Mouse (Mus musculus) heart, postnatal 0 days (tissue): ENCODE measurements around the gene Afg1l. TPM values are rescaled to one million over a fixed set of nuclear protein-coding genes. Genes with fewer than 3 reads are reported as not detected.

Experiments used
- ATAC-seq: fragments of 200-750 bp; cut with Nextera tagmentation; 2 replicates; pipeline ENCODE4 v1.8.0; 2017; ENCODE audit warnings: low read depth, moderate number of reproducible peaks, moderate library complexity; ENCODE audit not compliant: insufficient read depth
- DNase-seq: peaks from one replicate; pipeline ENCODE4 v3.0.0-alpha.2; 2016; ENCODE audit warnings: low spot score
- H3K27ac ChIP-seq: fragments of 300-500 bp; sonication (generic); 2 replicates; pipeline ENCODE4 v1.5.1; 2014; ENCODE audit warnings: low read depth, mild to moderate bottlenecking
- H3K27me3 ChIP-seq: fragments of 300-500 bp; sonication (generic); 2 replicates; pipeline ENCODE4 v1.6.1; 2014; ENCODE audit warnings: low read length, mixed read lengths; ENCODE audit not compliant: control insufficient read depth, insufficient read depth
- H3K36me3 ChIP-seq: fragments of 300-500 bp; sonication (generic); replicated peaks from 2 replicates; pipeline ENCODE4 v1.6.1; 2014; ENCODE audit warnings: low read length, mixed read lengths; ENCODE audit not compliant: control insufficient read depth, insufficient read depth
- H3K4me1 ChIP-seq: fragments of 300-500 bp; sonication (generic); 2 replicates; pipeline ENCODE4 v1.6.1; 2014; ENCODE audit warnings: antibody characterized with exemption; ENCODE audit not compliant: control insufficient read depth, insufficient read depth
- H3K4me2 ChIP-seq: fragments of 300-500 bp; sonication (generic); 2 replicates; pipeline ENCODE4 v1.6.1; 2014; ENCODE audit warnings: low read depth, mild to moderate bottlenecking, low read length, moderate library complexity
- H3K4me3 ChIP-seq: fragments of 300-500 bp; sonication (generic); 2 replicates; pipeline ENCODE4 v1.5.1; 2014; ENCODE audit warnings: low read depth, low read length
- H3K9ac ChIP-seq: fragments of 300-500 bp; sonication (generic); replicated peaks from 2 replicates; pipeline ENCODE4 v1.6.1; 2014; ENCODE audit warnings: low read depth, low read length, mixed read lengths
- H3K9me3 ChIP-seq: fragments of 300-500 bp; sonication (generic); replicated peaks from 2 replicates; pipeline ENCODE4 v1.6.1; 2016; ENCODE audit warnings: low read length; ENCODE audit not compliant: control insufficient read depth
- CTCF ChIP-seq: IDR thresholded peaks from 2 replicates; pipeline ENCODE4 v1.5.1; 2016; ENCODE audit warnings: antibody characterized with exemption, control low read depth, low read depth
- EP300 ChIP-seq: IDR thresholded peaks from 2 replicates; pipeline ENCODE4 v1.6.1; 2016; ENCODE audit warnings: antibody characterized with exemption, low read depth
- WGBS: fragments of 180-500 bp; shearing (Covaris S2); extraction: QIAGEN DNeasy Blood & Tissue Kit; methylation state at CpG from one replicate; pipeline ENCODE4 v1.1.7; 2014; 5-methylcytosine and 5-hydroxymethylcytosine counted together
- polyA plus RNA-seq: library from polyadenylated mRNA; unstranded; fragments of >200 nt; fragmentation: Nextera tagmentation; extraction: Ambion mirVana; gene quantifications from 2 replicates; pipeline ENCODE4 v1.2.1, GENCODE M21; 2015
- total RNA-seq: library from RNA; depleted of rRNA; stranded (reverse); fragments of >200 nt; gene quantifications from 2 replicates; pipeline ENCODE4 v1.2.3, GENCODE M21; 2014; ENCODE audit warnings: low replicate concordance

The Afg1l gene
- total and polyA plus RNA-seq, 2 experiments from 2014 or later = 21.8 to 24.7 TPM

- Histone ChIP-seq H3K4me2 (no peak overlapping the region), H3K9me3 (no peaks in the 10 kb centered on the region), H3K36me3 (peaks cover 12% of the 10 kb centered on the region; the same call in 1 of the 2 replicates), H3K27me3 (no peaks in the 10 kb centered on the region), H3K27ac (no peak overlapping the region), H3K9ac (no peak overlapping the region), H3K4me1 (no peaks in the 10 kb centered on the region), H3K4me3 (no peak overlapping the region)
- WGBS = 63% methylated on average over 5 of the region's 5 CpGs
- DNase-seq (no peak), ATAC-seq (no peak)
- TF ChIP-seq EP300 (no peak), CTCF (no peak)
These were observed 130.4 kb downstream of the Afg1l start for GRCm38 (mm10) chr10:42347986-42348385.

- peaks cover 9% of the 10 kb centered on the region; the same call in 1 of the 2 replicates for H3K36me3 ChIP-seq
- ATAC-seq (no peak), DNase-seq (no peak)
- H3K4me3 ChIP-seq = no peak overlapping the region
- no peak overlapping the region for H3K27ac ChIP-seq
- TF ChIP-seq EP300 (no peak), CTCF (no peak)
- H3K4me2 ChIP-seq = no peak overlapping the region
- no peak overlapping the region for H3K9ac ChIP-seq
- no peaks in the 10 kb centered on the region for H3K27me3 ChIP-seq
- WGBS = 49% methylated on average over 5 of the region's 5 CpGs
- no peaks in the 10 kb centered on the region for H3K4me1 ChIP-seq
- H3K9me3 ChIP-seq = no peaks in the 10 kb centered on the region
These were observed 131.2 kb downstream of the Afg1l start for GRCm38 (mm10) chr10:42347127-42347526.

GRCm38 (mm10) chr10:42346179-42346877, 132.0 kb downstream of the Afg1l start:
- Histone ChIP-seq H3K36me3 (peaks cover 9% of the 10 kb centered on the region; the same call in 1 of the 2 replicates), H3K4me2 (no peak overlapping the region), H3K27ac (no peak overlapping the region), H3K4me3 (no peak overlapping the region), H3K9me3 (no peaks in the 10 kb centered on the region), H3K4me1 (no peaks in the 10 kb centered on the region), H3K9ac (no peak overlapping the region), H3K27me3 (no peaks in the 10 kb centered on the region)
- 67% methylated on average over 12 of the region's 12 CpGs for WGBS
- DNase-seq = no peak
- no peak for ATAC-seq
- TF ChIP-seq CTCF (no peak), EP300 (no peak)

- Histone ChIP-seq H3K9me3 (no peaks in the 10 kb centered on the region), H3K36me3 (peaks cover 17% of the 10 kb centered on the region; the same call in 1 of the 2 replicates), H3K9ac (no peak overlapping the region), H3K4me3 (no peak overlapping the region), H3K4me1 (no peaks in the 10 kb centered on the region), H3K4me2 (no peak overlapping the region), H3K27me3 (no peaks in the 10 kb centered on the region), H3K27ac (no peak overlapping the region)
- DNase-seq (no peak), ATAC-seq (no peak)
- 68% methylated on average over 5 of the region's 5 CpGs for whole genome bisulfite sequencing
- TF ChIP-seq EP300 = no peak
- TF ChIP-seq CTCF = no peak
These were observed 135.7 kb downstream of the Afg1l start for GRCm38 (mm10) chr10:42342714-42343113.

GRCm38 (mm10) chr10:42341815-42342457, 136.4 kb downstream of the Afg1l start:
- WGBS = 82% methylated on average over 11 of the region's 11 CpGs
- Histone ChIP-seq H3K4me3 (no peak overlapping the region), H3K27ac (no peak overlapping the region)

More at GRCm38 (mm10) chr10:42341815-42342457, 136.4 kb downstream of the Afg1l start:
- H3K27me3 ChIP-seq = no peaks in the 10 kb centered on the region
- no peaks in the 10 kb centered on the region for H3K4me1 ChIP-seq
- H3K4me2 ChIP-seq = no peak overlapping the region
- TF ChIP-seq CTCF (no peak), EP300 (no peak)
- no peaks in the 10 kb centered on the region for H3K9me3 ChIP-seq
- DNase-seq = no peak
- H3K9ac ChIP-seq = no peak overlapping the region
- no peak for ATAC-seq
- peaks cover 17% of the 10 kb centered on the region; the same call in 1 of the 2 replicates for H3K36me3 ChIP-seq
